Mouse (Mus musculus): ENCODE measurements around the gene Fgfr2.
"Not testable (repeated sequence)": the region's sequence is repeated elsewhere in the genome, so short reads cannot be mapped to it uniquely, and the experiment has no call there.

Gene Fgfr2

DNA sequence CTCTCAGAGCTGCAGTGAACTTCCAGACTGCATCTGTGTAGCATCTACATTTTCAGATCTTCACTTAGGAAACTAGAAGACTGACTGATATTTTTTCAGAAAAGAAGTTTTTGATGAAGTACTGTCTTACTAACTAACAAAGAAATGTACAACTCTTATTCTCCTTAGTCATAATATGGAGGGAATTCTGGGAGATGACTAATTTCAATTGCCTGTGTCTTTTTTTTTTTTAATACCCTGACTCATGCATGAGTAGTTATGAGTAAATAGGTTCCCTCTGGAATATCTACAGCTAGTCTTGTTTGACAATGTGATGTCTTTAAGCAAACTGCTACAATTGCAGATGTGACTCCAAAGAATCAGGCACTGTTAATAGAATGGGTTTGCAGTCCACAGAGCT, 1887.1 kb downstream of the Fgfr2 start:
- DNase-seq (ENCODE audit: low spot score in 2 of 2) = no peak

DNA sequence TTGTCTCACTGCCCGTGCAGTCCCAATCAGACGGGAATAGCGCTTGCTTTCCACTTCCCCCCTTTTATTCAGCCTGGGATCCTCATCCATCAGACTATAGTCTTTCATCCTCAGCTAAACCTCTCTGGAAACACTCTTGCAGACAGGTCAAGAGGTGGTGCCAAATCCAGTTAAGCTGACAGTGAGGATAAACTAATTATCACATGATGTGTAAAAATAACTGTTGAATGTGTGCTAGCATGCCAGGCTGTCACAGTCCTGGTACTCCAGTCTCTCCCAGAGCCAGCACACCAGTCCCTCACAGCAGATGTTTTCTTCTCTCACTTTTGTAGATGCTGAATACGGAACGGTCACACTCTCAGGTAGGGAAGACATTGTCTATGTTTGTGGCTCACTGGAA, 1900.1 kb downstream of the Fgfr2 start:
- DNase-seq (ENCODE audit: low spot score in 2 of 2) = no peak

DNA sequence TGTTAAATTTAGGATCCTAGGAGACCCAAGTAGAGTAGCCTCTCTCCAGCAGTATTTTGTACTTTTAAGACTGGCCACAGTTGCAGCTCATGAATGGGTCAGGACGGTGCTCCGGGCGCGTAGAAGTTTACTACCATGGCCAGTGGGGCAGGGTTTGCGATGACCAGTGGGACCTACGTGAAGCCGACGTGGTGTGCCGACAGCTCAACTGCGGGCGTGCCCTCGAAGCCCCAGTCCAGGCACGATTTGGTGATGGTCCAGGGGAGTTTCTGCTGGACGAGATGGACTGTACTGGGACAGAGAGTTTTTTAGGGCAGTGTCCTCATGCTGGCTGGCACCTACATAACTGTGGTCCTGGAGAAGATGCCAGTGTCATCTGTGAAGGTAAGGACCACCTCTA, 1935.2 kb downstream of the Fgfr2 start:
- no peak for DNase-seq (ENCODE audit: low spot score in 2 of 2)

DNA sequence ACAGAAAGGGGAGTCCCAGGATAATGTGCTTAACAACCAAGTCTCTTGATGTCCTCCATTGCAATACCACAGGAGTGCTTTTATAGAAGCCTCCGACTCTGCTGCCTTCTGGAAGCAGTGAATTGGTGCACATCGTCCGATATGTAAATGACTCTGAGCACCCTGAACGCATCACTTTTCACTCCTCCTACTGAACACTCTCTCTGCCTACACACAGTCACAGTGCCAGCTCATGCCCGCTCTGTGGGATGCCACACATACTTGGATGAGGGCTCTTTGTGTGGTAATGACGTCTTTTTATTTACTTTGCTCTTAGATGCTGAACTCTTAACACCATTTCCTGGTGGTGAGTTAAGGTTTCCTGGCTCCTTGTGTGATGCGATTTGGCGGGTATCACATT, 1936.1 kb downstream of the Fgfr2 start:
- peak; percentile 51 to 75 for DNase-seq (ENCODE audit: low spot score in 2 of 2)

DNA sequence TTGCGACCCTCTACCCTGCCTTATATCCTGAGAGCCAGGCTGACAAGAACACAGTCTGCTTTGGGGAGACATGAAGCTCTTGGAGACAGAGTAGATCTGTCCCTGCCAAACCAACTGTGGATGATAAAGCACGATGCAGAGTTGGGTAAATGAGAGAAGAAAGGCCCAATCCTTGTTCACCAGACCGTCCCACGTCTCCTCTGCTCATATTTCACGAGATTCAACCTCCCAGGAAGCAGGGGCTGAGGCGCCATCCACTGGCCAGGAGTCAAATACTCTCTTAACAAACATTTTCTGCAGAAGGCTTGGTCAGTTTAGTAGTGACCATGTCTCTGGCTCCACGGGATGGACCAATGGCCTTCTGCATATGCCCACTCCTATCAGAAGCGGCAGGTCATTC, 1938.8 kb downstream of the Fgfr2 start:
- DNase-seq (ENCODE audit: low spot score in 2 of 2) = no peak

DNA sequence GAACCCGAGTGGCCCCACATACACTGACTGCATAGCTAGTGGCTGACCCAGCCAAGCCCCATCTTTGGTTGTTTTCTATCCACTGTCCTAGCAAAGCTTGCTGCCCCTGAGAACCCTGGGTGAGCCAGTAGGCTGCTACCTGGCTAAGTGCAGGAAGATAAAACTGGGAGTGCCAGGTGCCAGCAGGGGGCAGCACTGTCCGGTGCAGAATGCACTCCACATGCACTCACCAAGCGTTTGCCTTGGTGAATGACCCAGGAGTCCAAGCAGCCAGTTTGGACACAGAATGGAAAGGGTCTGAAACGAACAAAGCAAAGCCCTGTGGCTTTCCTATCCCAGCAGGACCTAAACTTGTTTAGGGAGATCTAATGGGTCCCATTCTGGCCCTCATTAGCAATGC, 1940.5 kb downstream of the Fgfr2 start:
- no peak for DNase-seq (ENCODE audit: low spot score in 2 of 2)

DNA sequence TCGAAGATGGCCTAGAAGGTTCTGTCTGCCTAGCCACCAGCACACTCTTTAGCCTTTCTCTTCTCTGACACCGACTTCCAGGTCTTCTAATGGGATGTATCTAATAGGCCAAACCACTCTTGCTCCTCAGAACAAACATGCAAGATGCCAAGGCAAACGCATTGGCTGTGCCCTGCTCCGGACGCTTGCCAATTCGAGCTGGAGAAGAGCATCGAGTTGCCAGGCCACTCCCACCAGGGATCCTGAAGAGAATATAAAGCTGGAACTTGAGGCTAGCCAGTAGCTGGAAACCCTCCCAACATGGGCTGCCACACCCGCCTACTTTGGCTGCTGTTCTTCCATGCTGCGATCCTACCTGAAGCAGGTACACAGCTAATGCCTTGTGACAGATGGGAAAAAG, 1949.0 kb downstream of the Fgfr2 start, which contains the start of gene 5430419D17Rik:
TSS of gene 5430419D17Rik (plus strand) at position 282 of the 400 bp plus-strand sequence.
- DNase-seq (ENCODE audit: low spot score in 2 of 2) = no peak

DNA sequence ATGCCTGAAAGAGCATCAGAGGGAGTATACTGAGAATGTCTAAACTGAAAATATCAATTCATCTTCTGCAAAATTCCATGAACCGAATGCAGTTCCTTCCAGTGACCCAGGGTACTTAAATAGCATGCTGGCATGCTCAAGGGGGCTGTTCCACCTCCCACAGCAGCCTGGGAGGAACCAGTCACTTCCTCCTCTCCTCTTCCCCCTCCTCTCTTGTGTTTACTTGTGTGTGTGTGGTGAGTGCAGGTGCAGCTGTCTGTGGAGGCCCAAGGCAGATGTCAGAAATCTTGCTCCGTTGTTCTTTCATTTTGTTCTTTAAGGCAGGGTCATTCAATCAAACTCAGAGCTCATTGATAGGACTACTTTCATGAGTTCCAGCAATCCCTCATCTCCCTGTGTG, 1954.1 kb downstream of the Fgfr2 start:
- no peak for DNase-seq (ENCODE audit: low spot score in 2 of 2)

DNA sequence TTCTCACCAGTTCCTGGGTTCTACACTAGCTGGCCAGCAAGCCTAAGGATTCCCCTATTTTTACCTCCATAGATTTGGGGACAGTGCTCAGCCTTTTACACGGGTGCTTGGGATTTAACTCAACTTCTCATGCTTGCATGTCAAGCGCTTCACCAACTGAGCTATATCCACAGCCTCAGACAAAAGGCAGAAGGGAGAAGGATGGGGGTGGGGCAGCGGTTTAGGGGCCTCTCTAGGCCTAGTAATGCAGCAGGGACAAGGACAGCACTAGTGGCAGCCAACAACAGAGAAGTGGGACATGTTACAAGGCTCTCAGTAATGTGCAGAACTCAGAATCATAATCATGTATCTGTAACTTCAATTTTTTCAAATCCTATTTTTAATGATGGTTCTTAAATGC, 1955.4 kb downstream of the Fgfr2 start:
- DNase-seq (ENCODE audit: low spot score in 2 of 2) = no peak

DNA sequence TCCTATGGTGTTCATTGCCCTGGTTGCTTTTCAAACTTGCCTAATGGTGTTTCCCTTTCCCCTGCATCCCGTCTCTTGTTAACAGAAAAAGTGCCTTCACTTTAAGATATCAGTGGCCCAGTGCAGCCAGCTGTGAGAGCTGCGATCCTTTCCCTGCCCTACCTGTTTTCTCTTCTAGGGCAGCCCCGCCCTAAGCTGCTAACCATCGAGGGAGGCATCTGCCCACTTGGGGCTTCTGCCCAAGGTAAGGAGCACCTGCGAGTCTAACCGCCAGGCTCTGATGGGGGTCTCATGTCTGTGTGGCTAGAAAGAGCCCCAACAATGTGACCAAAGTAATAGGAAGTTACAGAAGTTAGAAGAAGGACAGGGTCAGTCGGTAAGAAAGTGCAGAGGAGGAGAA, 1960.9 kb downstream of the Fgfr2 start:
- DNase-seq (ENCODE audit: low spot score in 2 of 2) = no peak

DNA sequence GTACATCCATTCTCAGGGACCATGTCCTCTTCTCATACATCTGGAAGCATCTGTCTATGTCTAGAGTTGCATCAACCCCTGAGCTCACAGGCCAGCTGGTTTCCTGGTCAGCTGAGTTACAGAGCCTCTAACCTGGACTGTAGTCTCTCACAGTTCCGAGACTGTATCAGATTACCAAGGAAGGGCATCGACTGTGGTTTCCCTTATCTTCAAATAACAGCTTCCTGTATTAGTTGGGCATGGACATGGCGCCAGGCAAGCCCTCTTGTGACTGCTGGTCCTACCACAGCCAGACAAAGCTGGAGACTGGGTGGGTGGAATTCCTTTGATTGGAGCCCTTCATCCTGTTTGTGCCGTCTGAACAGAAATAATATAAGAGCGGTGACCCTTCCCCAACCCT, 1970.1 kb downstream of the Fgfr2 start:
- DNase-seq (ENCODE audit: low spot score in 2 of 2) = no peak

DNA sequence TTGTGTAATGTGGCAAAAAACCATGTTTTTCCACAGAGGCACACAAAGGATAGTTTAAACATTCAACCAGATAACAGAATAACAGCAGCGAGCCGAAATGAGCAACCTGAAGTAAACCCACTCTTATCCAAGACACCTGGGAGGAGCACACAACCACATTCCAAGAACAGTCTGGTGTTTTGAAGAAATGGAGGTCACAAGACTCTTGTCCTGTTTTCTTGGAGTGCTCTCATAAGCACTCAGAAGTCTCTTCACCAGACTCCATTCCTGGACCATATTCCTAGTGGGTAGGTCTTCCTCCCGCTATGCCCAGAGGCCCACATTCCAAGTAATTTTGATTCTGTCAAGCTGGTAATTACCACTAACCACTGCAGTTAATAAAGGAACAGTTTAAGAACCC, 1973.0 kb downstream of the Fgfr2 start:
- DNase-seq (ENCODE audit: low spot score in 2 of 2) = no peak

DNA sequence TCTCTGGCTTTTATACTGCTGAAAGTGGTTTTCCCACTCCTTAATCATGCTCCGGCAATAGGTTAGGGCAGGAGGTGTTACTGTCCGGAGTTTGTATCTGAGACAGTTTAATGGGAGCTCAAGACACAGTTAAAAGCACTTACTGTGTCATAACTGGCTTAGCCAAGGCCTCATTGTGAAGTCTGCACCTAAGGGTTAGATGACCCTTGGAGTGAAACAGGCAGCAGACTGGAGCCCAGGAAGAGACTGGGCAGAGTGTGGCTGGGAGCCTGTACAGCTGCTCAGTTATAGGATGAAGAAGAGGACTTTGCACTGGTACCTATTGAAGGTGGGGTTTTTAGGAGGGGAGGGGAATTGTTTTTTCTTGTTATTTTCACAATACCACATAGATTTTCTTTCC, 1976.9 kb downstream of the Fgfr2 start, which contains the start of gene 4933402N03Rik:
TSS of gene 4933402N03Rik (minus strand) at position 101 of the 400 bp plus-strand sequence.
- DNase-seq (ENCODE audit: low spot score in 2 of 2) = no peak

DNA sequence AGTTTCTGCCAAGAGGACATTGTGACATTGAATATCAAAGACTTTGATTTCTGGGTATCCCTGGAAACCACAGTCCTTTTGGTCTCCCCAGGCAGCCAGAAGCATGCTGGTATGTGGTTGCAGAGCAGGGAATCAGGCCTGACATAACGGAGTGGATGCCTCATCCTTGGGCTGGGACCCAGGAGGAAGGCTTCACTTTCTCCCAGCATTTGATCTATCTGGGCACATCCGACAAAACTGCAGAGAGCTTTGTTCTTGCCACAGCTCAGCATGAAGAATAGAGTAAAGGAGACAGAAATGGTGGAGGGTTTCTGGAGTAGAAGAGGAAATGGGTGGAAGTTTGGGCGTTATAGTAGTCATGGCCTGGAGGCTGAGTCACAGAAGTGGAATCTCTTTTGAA, 1990.0 kb downstream of the Fgfr2 start:
- no peak for DNase-seq (ENCODE audit: low spot score in 2 of 2)

DNA sequence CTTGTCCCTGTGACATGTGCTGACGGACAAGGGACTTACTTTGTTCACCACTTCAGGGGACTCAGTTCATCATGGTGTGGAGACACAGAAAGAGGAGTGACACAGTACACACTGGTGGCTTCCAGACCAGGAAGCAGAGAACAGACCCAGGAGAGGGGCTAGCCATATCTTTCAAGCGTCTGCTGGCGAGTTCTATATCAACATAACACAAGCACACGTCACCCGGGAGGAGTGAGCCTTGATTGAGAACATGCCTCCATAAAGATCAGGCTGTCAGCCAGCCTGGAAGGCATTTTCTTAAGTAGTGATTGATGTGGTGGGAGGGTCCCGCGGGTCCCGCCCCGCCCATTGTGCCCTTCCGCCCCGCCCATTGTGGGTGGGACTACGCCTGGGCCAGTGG, 1993.1 kb downstream of the Fgfr2 start:
- no peak for DNase-seq (ENCODE audit: low spot score in 2 of 2)

DNA sequence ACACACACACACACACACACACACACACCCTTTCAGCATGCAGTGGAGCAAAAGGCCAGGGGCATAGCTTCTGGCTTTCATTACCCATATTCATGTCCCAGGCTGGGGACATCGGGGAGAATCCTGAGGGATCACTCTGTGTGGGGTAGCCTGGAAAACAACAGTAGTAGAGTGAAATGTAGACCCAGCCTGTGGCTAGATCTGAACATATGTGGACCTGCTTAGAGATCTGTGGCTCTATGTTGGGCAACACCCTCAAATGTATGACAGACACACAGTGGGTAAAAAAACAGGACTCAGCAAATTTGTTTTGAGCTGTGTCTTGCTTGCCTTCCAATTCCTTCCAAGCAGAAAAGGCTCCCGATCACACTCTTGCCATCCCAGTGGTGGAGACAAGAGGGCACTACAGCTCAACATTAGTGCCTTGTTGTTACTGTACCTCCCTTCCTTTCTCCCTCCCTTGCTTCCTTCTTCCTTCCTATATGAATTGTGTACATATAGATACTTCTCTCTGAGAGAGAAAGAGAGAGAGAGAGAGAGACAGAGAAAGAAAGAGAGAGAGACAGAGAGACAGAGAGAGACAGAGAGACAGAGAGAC, 2000.8 kb downstream of the Fgfr2 start:
- DNase-seq (ENCODE audit: low spot score in 2 of 2) = no peak

DNA sequence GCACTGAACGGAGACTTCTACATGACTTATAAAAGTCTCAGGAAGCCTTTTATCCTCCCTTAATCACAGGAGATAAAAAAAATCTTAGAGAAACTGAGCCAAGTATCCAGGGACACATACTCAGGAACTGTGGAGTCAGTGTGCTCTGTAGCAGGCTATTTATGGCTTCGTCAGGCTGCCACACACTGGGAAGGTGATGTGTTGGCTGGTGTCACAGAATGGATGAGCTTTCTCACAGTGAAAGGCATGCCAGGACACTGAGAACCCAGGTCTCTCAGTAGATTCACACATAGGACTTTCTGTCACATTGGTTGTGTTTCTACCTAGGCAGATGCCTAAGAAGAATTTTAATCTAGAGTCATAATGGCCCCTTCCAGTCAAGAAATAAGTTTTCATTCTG, 2008.7 kb downstream of the Fgfr2 start:
- peak in 1 of 2 experiments; percentile 23 for DNase-seq (ENCODE audit: low spot score in 2 of 2)

DNA sequence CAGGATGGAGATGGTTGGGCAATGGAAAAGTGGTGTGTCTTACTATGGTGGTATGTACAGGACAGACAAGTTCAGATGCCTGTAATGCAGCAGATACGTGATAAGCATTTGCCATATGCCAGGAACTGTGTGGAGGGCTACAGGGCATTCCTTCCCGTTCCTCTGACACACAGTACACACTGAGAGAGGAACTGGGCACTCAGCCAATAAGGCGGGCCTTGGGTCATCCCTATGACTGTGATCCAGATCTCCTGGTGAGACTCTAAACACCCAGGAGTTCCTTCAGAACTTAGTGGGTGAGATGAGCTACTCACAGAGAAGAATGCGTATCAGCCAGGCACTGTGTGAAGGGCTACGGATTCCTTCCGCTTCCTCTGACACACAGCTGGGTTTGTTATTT, 2009.5 kb downstream of the Fgfr2 start:
- DNase-seq (ENCODE audit: low spot score in 2 of 2) = no peak

DNA sequence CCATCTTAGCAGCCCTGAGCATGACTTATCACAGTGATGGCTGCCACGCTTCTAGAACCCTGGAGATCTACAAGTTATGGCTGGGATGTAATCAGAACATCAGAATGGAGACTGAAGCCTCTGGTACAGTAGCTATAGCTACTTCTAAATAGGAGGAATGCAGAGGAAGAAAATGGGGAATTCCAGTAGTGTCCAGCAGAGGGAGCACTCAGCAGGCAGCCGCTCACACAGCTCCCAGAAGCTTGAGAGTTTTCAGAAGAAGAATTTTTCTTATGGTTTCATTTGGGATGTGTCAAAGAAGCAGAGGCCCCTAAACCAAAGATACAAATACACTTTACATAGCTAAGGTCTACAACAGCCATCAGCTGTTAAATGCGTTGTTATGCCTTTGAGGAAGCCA, 2010.7 kb downstream of the Fgfr2 start:
- peak; percentile 42 to 44 for DNase-seq (ENCODE audit: low spot score in 2 of 2)

DNA sequence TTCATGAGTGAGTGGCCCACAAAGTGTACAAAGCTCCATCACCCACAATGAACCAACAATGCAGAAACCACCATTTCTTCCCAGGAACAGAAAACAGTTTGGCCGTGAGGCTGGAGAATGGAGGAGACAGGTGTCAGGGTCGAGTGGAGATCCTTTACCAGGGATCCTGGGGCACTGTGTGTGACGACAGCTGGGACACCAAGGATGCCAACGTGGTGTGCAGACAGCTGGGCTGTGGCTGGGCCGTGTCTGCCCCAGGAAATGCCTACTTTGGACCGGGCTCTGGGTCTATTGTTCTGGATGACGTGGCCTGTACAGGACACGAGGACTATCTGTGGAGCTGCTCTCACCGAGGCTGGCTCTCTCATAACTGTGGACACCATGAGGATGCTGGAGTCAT, 2040.7 kb downstream of the Fgfr2 start:
- DNase-seq (ENCODE audit: low spot score in 2 of 2) = not testable (repeated sequence)

DNA sequence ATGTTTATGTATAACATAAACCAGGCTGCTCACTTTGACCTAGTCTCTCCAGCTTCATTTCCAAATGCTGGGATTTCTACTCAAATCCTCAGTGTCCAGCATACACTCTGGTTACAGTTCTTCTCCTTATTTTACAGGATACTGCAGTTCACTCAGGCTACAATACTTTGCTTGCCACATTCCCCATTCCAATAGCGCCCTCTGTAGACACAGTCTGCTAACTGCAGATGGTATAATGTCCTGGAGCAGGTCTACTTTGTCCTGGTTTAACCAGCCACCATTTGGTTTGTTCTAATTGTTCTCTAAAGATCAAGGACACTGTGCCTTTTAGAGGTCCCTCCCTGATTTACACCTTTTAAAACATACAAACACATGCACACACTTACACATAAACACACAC, 2047.2 kb downstream of the Fgfr2 start:
- DNase-seq (ENCODE audit: low spot score in 2 of 2) = no peak

DNA sequence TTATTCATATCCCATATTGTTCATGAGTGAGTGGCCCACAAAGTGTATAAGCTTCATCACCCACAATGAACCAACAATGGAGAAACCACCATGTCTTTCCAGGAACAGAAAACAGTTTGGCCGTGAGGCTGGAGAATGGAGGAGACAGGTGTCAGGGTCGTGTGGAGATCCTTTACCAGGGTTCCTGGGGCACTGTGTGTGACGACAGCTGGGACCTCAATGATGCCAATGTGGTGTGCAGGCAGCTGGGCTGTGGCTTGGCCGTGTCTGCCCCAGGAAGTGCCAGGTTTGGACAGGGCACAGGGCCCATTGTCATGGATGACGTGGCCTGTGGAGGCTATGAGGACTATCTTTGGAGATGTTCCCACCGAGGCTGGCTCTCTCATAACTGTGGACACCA, 2049.1 kb downstream of the Fgfr2 start:
- not testable (repeated sequence) for DNase-seq (ENCODE audit: low spot score in 2 of 2)

DNA sequence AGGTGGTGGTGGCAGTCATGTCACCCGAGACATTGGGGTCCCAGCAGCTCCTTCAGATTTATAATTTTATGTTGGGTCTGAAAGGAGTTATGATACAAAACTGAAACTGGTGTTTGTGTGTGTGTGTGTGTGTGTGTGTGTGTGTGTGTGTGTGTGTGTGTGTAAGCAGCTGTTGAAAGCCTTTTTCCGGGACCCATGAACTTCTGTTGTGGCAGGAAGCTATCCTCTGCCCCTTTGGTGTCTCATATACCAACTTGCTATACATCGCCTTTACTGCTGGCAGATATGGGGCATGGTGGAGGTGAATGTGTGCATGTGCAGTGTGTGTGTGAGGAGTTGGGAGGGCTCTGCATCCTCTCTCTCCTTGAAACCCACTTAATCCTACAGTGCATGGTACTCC, 2049.7 kb downstream of the Fgfr2 start:
- DNase-seq (ENCODE audit: low spot score in 2 of 2) = not testable (repeated sequence)

DNA sequence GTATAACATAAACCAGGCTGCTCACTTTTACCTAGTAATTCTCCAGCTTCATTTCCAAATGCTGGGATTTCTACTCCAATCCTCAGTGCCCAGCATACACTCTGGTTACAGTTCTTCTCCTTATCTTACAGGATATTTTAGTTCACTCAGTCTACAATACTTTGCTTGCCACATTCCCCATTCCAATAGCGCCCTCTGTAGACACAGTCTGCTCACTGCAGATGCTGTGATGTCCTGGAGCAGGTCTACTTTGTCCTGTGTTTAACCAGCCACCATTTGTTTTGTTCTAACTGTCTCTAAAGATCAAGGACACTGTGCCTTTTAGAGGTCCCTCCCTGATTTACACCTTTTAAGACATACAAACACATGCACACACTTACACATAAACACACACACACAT, 2055.0 kb downstream of the Fgfr2 start:
- DNase-seq (ENCODE audit: low spot score in 2 of 2) = peak in 1 of 2 experiments; percentile 12
